Mouse (Mus musculus) spleen, postnatal 36 days (tissue): ENCODE measurements around the gene Rasip1.
A peak's percentile ranks its signal among the peaks of the same experiment; 100 is the strongest.

ENCODE experiments used
- DNase-seq, 2 experiments: peaks; one replicate each; pipeline ENCODE4 v3.0.0; 2022; ENCODE audit warnings: low spot score in 2 of 2, mixed read lengths in 1 of 2

Rasip1 gene

DNA sequence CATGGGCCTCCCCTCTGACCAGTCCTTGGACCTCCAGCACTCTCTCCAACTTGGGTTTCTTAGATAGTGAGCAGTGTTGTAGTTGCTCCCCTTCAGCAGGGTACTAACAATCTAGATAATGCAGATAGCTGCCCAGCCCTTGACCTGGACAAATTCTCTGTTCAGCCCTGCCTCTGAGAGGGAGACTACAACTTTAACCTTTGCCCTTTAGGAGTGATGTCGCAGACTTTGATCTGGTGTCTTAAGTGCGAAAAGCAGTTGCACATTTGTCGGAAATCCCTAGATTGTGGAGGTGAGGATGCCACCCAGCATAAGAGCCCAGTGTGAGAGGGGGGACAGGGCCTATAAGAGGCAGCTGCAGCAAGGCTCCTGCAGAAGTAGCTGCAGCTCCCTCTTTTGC, 2.6 kb upstream of the Rasip1 start:
- DNase-seq: no peak

- no peak for DNase-seq
Observed at GRCm38 (mm10) chr7:45625481-45625880, 1.8 kb upstream of the Rasip1 start.

- DNase-seq: no peak
Observed at GRCm38 (mm10) chr7:45626571-45627076, 664 bp upstream of the Rasip1 start.

DNA sequence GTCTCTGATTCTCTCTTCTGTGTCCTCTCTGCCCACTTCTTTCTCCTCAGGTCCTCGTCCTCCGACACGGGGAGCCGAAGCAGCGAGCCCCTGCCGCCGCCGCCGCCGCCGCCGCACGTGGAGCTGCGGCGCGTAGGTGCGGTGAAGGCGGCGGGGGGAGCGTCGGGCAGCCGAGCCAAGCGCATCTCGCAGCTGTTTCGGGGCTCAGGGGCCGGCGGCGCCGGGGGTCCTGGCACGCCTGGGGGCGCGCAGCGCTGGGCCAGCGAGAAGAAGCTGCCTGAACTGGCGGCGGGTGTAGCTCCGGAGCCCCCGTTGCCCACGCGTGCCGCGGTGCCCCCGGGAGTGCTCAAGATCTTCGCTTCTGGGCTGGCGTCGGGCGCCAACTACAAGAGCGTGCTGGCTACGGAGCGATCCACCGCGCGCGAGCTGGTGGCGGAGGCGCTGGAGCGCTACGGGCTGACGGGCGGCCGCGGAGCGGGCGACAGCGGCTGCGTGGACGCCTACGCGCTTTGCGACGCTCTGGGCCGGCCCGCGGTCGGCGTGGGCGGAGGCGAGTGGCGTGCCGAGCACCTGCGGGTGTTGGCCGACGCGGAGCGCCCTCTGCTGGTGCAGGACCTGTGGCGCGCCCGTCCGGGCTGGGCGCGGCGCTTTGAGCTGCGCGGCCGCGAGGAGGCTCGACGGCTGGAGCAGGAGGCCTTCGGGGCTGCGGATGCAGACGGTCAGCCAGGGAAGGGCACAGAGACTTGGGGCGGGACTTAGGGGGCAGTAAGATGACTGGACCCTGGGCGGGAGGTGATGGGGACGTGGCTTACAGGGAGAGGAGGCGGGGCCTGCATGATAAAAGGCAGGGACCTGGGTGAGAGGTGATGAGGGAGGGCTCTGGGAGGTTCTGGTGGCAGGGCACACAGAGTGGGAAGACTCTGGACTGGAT, 1.3 kb downstream of the Rasip1 start:
- peak; percentile 86 to 88 for DNase-seq

DNA sequence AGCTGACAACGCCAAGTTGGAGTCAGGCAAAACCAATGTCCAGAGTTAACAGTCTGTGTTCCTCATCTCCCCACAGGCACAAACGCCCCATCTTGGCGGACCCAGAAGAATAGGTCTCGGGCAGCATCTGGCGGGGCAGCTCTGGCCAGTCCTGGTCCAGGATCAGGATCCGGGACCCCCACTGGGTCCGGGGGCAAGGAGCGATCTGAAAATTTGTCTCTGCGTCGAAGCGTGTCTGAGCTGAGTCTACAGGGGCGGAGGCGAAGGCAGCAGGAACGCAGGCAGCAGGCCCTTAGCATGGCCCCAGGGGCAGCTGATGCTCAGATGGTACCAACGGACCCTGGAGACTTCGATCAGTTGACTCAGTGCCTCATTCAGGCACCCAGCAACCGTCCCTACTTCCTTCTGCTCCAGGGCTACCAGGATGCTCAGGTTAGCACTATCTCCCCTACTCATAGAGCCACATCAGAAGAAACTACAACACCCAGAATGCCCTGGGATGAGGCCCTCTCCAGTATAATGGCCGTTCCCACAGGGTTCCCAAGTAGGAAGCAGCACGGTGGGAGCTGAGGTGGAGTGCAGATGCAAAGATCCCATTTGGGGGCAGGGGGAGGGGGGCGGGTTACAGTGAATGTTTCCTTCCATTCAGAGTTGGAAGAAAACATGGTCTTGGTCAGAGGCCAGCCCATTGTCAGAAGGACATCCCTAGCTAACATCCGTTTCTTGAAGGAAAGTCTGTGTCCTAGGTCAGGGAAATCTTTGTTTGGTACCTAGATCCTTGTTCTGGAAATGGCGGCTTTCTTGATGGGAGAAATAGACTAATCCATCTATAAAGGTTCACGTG, 3.0 kb downstream of the Rasip1 start:
- DNase-seq: no peak

- DNase-seq: no peak
Observed at GRCm38 (mm10) chr7:45632499-45632898, 5.2 kb downstream of the Rasip1 start.

- peak; percentile 20 to 39 for DNase-seq
Observed at GRCm38 (mm10) chr7:45634946-45635681, 7.8 kb downstream of the Rasip1 start.

- DNase-seq: no peak
Observed at GRCm38 (mm10) chr7:45635711-45636688, 8.7 kb downstream of the Rasip1 start.

- DNase-seq: no peak
Observed at GRCm38 (mm10) chr7:45637710-45638109, 10.4 kb downstream of the Rasip1 start.

DNA sequence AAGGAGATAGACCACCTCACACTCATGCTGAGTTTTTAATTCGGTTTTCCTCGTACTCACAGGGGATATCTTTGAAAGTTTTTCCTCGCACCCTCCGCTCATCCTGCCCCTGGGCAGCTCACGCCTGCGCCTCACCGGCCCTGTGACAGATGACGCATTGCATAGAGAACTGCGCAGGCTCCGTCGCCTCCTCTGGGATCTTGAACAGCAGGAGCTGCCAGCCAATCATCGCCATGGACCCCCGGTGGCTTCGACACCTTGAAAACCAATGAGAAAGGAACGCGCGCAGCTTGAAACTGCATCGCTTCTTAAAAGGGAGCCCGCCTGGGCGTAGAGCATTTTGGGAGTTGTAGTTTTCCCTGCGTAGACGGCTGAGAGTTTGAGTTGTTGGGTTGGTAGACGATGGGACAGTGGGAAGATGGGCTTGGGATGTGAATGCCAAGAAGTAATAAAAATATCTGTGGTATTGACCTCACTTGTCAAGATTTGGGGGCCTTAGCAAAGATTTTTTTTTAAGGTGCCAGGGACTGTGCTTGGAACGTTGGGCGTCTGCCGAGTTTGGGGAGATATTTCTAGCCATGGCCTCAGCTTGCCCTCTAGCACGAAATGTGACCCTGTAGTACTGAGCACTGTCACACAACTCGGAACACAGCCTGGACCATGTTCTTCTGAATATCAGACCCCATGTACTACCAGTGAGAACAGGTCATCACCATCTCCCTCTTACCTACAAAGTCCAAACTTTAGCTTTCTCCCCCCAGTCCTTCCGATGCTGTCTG, 11.5 kb downstream of the Rasip1 start:
- peak; percentile 32 to 42 for DNase-seq

DNA sequence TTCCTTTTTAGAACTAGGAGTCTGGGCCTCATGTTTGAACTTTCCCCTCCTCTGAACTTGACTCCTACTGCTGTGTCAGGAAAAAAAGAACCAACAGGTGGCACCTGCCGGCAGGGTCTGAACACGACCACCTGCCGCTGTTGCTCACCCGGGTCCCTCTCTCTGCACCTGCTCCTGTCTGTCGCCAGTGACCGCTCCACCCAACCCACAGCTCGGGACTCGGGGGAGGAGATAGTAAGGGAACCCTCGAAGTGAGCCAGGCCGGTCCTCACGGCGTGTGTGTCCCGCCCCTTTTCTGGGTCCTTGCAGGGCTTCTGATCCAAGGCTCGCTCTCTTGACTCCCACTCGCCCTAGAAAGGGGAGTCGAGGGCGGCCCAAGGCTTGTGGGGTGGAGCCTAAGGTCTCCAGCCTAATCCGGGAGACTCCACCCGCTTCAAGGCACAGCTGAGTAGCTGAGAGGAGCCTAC, 12.3 kb downstream of the Rasip1 start, which contains the start of gene Mamstr:
Mamstr (plus strand) TSS at position 417 of the 467 bp plus-strand sequence.
- no peak for DNase-seq

DNA sequence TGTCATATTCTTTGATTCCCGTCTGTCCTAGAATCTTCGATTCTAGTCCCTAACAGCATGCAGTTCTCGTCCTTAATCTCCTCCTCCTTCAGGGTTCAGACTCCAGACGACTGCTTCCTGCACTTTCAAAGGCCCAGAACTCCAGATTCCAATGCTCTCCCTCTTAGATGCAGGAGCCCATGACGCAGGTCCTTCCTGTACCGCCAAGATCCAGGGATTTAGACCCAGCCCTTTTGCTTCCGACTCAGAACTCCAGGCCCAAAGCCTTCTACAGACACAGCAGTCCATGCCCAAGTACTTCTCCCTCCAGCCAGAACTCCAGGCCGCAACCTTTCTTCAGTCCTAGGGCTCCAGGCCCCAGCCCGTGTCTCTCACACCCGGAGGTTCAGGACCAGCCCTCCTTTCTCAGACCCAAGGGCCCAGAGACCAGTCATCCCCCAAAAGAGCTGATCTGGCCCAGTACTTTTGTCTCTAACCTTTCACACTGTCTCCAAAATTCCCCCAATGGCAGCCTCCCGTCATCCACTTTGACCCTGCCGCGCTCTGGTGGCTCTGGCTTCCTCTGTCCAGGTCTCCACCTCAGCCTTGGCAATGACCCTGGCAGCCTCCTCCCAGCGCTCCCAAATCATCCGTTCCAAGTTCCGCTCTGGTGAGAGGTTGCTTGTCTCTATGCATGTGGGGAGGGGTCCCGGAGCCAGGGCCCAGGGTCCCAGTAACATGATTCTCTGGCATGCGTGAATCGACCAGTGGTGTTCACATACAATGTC, 13.1 kb downstream of the Rasip1 start:
- DNase-seq: no peak

GRCm38 (mm10) chr7:45641391-45642040, 14.2 kb downstream of the Rasip1 start:
- DNase-seq: no peak

- no peak for DNase-seq
Observed at GRCm38 (mm10) chr7:45642083-45642482, 14.8 kb downstream of the Rasip1 start.

GRCm38 (mm10) chr7:45642503-45643255, 15.4 kb downstream of the Rasip1 start:
- no peak for DNase-seq

DNA sequence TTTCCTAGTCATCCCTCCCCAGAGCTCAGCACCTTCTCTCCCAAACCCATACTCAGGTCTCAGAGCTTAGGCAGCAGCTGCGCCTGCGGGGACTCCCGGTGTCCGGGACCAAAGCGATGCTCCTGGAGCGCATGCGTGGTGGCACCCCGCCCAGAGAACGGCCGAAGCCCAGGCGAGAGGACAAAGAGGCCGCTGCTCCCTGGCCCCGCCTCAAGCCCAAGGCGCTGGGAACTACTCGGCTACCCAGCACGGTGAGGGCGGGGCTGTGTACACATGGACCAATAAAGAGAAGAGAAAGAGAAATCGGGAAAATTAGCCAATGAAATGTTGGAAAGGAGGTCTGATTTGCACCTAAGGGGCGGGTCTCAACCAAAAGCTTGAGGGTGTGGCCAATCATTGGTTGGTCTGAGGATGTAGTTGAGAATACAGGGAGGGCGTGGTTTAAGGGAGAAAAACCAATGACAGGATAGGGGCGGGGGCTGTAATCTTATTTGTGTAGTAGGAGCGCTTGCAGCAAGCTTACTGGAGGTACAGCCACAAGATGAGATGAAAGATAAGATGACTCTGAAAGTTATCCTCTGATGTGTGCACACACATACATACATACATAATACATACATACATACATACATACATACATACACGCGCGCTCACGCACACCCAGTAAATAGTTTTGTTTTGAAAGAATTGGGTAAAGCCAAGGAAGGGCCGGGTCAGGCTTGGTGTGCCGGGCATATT, 16.3 kb downstream of the Rasip1 start:
- DNase-seq: peak; percentile 79 to 84

DNA sequence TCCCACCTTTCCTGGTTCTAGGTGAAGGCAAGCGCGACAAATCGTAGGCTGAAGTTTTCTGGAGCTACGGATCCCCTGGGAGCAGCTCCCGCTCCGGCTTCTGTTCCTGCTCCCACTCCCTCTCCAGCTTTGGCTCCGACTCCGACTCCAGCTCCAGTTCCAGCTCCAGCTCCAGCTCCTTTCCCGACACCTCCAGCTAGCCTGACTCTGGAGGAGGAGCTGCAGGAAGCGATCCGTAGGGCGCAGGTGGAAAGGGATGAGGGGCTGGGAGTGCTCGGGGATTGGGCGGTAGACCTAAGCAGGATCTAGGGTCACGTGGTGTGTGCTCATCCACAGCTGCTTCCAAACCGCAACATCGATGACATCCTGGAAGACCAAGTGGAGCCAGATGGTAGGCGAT, 16.9 kb downstream of the Rasip1 start:
- no peak for DNase-seq
